Mouse (Mus musculus) spleen, postnatal 0 days (tissue): ENCODE data around the gene Dnajc13. TPM values are rescaled to one million over a fixed set of nuclear protein-coding genes. Genes with fewer than 3 reads are reported as not detected.

ENCODE experiments used
- polyA plus RNA-seq: library from polyadenylated mRNA; unstranded; fragments of >200 nt; fragmentation: Nextera tagmentation; extraction: Ambion mirVana; gene quantifications from 2 replicates; pipeline ENCODE4 v1.2.1, GENCODE M21; 2015

Dnajc13 gene
- polyA plus RNA-seq: 8.1 and 9.8 TPM in 2 replicates

DNA sequence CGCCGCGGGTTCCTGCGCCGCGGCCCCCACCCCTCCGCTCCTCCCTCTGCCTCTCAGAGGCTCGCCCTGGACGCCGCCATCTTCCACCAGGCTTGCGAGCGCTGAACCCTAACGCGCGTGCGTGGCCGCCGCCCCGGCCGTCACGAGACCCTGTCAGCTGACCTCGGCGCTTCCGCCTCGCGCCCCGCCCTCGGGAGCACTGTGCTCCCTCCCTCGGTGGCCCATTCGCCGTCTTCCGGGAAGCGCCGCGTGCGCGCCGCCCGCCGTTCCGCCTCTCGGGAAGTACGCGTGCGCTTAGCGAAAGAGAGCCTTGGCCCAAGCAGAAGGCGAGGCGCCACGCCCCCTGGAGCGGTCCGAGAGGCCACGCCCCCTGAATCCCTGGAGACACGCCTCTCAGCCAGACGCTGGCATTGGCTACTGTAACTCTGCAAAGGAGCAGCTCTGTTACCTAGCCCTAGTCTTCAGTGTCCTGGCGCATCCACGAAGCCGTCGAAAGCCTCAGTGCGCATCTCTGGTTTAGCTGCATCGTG lies at the start of gene Dnajc13:
Gene Dnajc13 (minus strand): TSS at position 108 of the 530 bp plus-strand sequence.

DNA sequence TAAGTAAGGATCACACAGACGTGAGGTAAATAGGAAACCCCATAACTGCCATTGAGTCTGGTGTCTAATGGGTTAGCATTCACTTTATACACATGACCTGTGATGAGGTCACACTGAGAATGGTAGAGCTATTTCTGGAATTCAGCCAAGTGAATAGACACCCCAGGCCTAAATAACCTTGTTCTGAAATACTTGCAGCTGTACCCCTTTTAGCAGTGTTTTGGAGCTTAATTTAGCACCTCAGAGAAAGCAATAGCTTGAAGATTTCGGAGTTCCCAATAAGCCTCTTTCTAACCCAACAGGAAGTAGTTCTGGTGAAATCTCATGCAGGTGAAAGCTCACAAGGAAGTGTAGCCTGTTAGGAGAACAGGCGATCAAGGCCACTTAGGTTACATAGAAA lies 135.9 kb downstream of the Dnajc13 start, which contains the start of gene Ackr4:
Gene Ackr4 (minus strand): TSS at position 101 of the 400 bp plus-strand sequence.

Other genes with a start within 250 kb of the Dnajc13 start
- gene Gm28305, start 222.3 kb downstream of the Dnajc13 start, polyA plus RNA-seq: not detected in 2 replicates
- gene Uba5, start 199.8 kb downstream of the Dnajc13 start, polyA plus RNA-seq: 17.1 and 19.8 TPM in 2 replicates
- gene Acad11, start 199.6 kb downstream of the Dnajc13 start, polyA plus RNA-seq: 3.2 and 3.5 TPM in 2 replicates
- 0.56 and 0.72 TPM in 2 replicates for gene Ackr4, start 136.0 kb downstream of the Dnajc13 start, polyA plus RNA-seq
- gene Acpp, start 74.8 kb upstream of the Dnajc13 start, polyA plus RNA-seq: 1.5 and 1.7 TPM in 2 replicates